Mouse (Mus musculus) liver, adult 2 months (tissue): ENCODE data around the gene Rb1. TPM values are rescaled to one million over a fixed set of nuclear protein-coding genes. Genes with fewer than 3 reads are reported as not detected.

Experiments
- DNase-seq: peaks from one replicate; pipeline ENCODE4 v3.0.0-alpha.2; 2011; ENCODE audit warnings: low read depth, low spot score; ENCODE audit errors: extremely low read depth
- H3K27ac ChIP-seq: fragments of 200-500 bp; replicated peaks from 2 replicates; pipeline ENCODE4 v1.5.1; 2012; ENCODE audit warnings: low read depth, mild to moderate bottlenecking, control low read depth, inconsistent platforms, low read length; ENCODE audit not compliant: insufficient read depth
- H3K27me3 ChIP-seq: fragments of 200-500 bp; 2 replicates; pipeline ENCODE4 v1.6.1; 2012; ENCODE audit warnings: mild to moderate bottlenecking, moderate library complexity, low read length, inconsistent platforms; ENCODE audit not compliant: control insufficient read depth, insufficient read depth
- H3K36me3 ChIP-seq: fragments of 200-500 bp; 2 replicates; pipeline ENCODE4 v1.6.1; 2012; ENCODE audit warnings: low read length, inconsistent platforms; ENCODE audit not compliant: control insufficient read depth, insufficient read depth
- H3K4me1 ChIP-seq: fragments of 200-500 bp; 2 replicates; pipeline ENCODE4 v1.6.1; 2011; ENCODE audit warnings: low read length; ENCODE audit not compliant: control insufficient read depth, insufficient read depth
- H3K4me3 ChIP-seq: fragments of 200-500 bp; 2 replicates; pipeline ENCODE4 v1.5.1; 2011; ENCODE audit warnings: low read depth, mild to moderate bottlenecking, control low read depth, low read length, moderate library complexity; ENCODE audit not compliant: insufficient read depth
- H3K79me2 ChIP-seq: fragments of 200-500 bp; 2 replicates; pipeline ENCODE4 v1.6.1; 2012; ENCODE audit warnings: inconsistent platforms, mild to moderate bottlenecking, low read length, moderate library complexity; ENCODE audit not compliant: control insufficient read depth, insufficient read depth
- H3K9ac ChIP-seq: fragments of 200-500 bp; 2 replicates; pipeline ENCODE4 v1.6.1; 2012; ENCODE audit warnings: low read depth, mild to moderate bottlenecking, control low read depth, inconsistent platforms, low read length
- CTCF ChIP-seq: fragments of 200-500 bp; IDR thresholded peaks from 2 replicates; pipeline ENCODE4 v1.5.1; 2011; ENCODE audit warnings: low read depth, low read length, control low read depth
- POLR2A ChIP-seq: fragments of 200-500 bp; IDR thresholded peaks from 2 replicates; pipeline ENCODE4 v1.6.1; 2011; ENCODE audit warnings: low read length, control low read depth; ENCODE audit not compliant: insufficient read depth; ENCODE audit errors: extremely low read depth
- WGBS: fragments of 180-500 bp; shearing (Covaris S2); methylation state at CpG from one replicate; pipeline ENCODE4 v1.1.7; 2018; 5-methylcytosine and 5-hydroxymethylcytosine counted together
- polyA plus RNA-seq: library from polyadenylated mRNA; depleted of rRNA; stranded (reverse); fragments of >200 nt; gene quantifications from 2 replicates; pipeline ENCODE4 v1.2.3, GENCODE M21; 2012
- total RNA-seq: library from RNA; depleted of rRNA; stranded (reverse); fragments of >200 nt; gene quantifications from 2 replicates; pipeline ENCODE4 v1.2.3, GENCODE M21; 2014

Gene Rb1
- total and polyA plus RNA-seq, 2 experiments, result 1.1 to 7.0 TPM

DNA sequence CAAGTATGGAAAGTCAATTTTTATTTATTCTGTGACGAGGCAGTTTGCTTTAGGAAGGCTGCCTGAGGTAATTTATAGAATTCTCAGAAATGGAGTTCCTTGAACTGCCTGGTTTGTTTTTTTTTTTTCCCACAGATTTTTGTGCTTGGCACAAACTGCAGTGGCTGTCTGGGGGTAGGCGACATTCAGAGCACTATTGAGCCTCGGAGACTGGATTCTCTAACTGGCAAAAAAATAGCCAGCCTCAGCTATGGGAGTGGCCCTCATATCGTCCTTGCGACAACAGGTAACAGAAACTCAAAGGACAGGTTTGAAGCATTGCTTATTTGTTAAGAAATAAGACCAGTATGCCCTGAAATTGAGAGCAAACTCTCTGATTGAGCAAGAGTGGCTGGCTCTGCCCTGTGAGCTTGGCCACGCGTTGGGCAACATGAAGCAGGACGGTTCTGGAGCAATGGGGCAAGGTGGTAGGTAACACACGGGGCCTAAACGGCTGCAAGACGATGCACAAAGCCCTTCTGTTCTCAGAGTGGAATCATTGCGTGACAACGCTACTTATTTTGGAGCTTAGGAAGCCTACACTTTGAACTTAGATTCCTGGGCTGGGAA is 163.3 kb downstream of the Rb1 start:
- Histone ChIP-seq H3K27me3 (no peaks in the 10 kb centered on the region), H3K27ac (peak overlapping the region; percentile 76), H3K9ac (no peak overlapping the region), H3K4me3 (no peak overlapping the region), H3K36me3 (peaks cover 8% of the 10 kb centered on the region; the same call in 1 of the 2 replicates), H3K79me2 (no peaks in the 10 kb centered on the region), H3K4me1 (peaks cover 25% of the 10 kb centered on the region)
- TF ChIP-seq POLR2A (no peak), CTCF (no peak)
- 27% methylated on average over 13 of the region's 13 CpGs for WGBS
- DNase-seq, result peak; percentile 97

DNA sequence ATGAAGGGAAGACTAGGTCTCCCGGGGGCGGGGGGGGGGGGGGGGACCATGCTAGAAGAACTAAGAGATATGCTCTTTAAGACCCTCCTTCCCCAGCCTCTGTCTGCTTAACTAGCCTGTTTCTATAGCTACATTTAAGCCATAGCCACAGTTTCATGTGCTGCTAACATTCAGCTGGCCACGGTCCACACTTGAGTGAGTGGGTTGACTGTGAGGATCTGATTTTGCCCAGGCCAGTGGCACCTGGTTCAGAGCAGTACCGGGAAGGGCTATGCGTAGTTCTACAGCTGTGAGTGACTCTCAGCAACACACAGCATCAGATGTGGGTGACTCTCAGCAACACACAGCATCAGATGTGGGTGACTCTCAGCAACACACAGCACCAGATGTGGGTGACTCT is 164.3 kb downstream of the Rb1 start:
- DNase-seq, result no peak
- Histone ChIP-seq H3K4me1 (peaks cover 25% of the 10 kb centered on the region), H3K36me3 (peaks cover 8% of the 10 kb centered on the region), H3K4me3 (no peak overlapping the region), H3K27me3 (no peaks in the 10 kb centered on the region), H3K27ac (peak overlapping the region; percentile 48; the same call in 1 of the 2 replicates), H3K79me2 (no peaks in the 10 kb centered on the region), H3K9ac (no peak overlapping the region)
- 94% methylated on average over 5 of the region's 5 CpGs for WGBS
- TF ChIP-seq CTCF (no peak), POLR2A (no peak)

DNA sequence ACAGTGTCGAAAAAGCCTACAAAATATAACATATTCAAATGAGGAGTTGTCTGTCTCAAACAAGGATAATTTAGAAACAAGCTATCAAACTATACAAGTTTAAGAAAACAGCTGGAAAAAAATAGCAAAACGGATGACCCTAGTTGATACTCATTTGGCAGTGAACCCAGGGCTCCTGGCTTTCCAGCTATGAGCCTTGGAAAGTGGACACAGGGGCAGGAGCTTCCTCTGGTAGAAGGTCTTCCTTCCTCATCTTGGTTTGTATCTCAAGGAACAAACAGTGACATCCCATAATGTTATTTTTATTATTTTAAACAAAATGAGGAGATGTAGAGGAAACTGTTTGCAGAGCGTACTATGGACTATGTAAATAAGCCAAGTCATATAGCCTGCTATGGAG is 177.5 kb downstream of the Rb1 start:
- H3K79me2 ChIP-seq, result peaks cover 18% of the 10 kb centered on the region
- H3K4me1 ChIP-seq, result peaks cover 10% of the 10 kb centered on the region; the same call in 1 of the 2 replicates
- peaks cover 3% of the 10 kb centered on the region; the same call in 1 of the 2 replicates for H3K36me3 ChIP-seq
- no peaks in the 10 kb centered on the region for H3K27me3 ChIP-seq
- H3K9ac ChIP-seq, result no peak overlapping the region
- no peak for DNase-seq
- H3K27ac ChIP-seq, result no peak overlapping the region
- H3K4me3 ChIP-seq, result no peak overlapping the region
- TF ChIP-seq CTCF (no peak), POLR2A (no peak)
- WGBS, result 60% methylated on average over 3 of the region's 3 CpGs

DNA sequence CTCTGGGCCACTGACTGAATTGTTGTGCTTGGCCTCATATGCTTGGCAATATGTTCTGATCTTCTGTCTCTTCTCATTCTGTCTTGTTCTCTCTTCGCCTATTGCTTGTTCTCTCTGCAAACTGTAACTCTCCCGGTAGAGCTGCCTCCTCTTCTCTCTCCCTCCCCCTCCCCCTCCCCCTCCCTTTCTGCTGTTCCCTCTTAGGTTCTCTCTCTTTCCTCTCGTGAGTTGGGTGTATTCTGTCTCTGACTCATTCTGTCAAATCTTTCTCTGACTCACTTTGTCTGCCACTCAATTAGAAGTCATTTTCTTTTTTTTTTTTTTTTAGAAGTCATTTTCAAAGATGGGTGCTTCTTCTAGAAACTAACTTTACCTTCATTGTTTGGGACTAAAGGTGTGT is 178.9 kb downstream of the Rb1 start:
- no peak overlapping the region for H3K4me3 ChIP-seq
- no peak for DNase-seq
- H3K4me1 ChIP-seq, result peaks cover 13% of the 10 kb centered on the region
- TF ChIP-seq CTCF (no peak), POLR2A (no peak)
- H3K79me2 ChIP-seq, result peaks cover 18% of the 10 kb centered on the region
- H3K9ac ChIP-seq, result no peak overlapping the region
- H3K27me3 ChIP-seq, result no peaks in the 10 kb centered on the region
- H3K36me3 ChIP-seq, result peaks cover under 1% of the 10 kb centered on the region; the same call in 1 of the 2 replicates
- no peak overlapping the region for H3K27ac ChIP-seq
- WGBS, result 69% methylated on average over 3 of the region's 3 CpGs

DNA sequence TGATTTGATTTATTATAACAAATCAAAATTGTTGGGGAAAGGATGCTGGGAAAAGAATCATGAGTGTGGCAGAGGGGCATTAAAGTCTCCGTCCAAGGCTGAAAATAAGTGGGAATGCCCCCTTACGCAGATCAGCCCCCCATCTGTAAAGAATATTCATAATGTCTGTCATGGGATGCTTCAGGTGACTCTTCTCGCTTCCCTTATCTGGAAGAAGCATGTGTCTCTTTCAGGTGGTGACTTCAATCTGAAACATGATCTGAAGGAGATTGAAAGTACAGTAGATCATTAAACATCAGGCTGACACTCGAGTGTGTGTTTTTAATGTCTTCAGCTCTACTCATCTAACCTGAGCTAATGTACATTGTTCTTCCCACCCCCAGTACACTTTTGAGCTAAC is 180.1 kb downstream of the Rb1 start:
- H3K4me1 ChIP-seq, result peaks cover 13% of the 10 kb centered on the region
- 96% methylated on average over 4 of the region's 4 CpGs for WGBS
- no peak overlapping the region for H3K27ac ChIP-seq
- H3K4me3 ChIP-seq, result no peak overlapping the region
- H3K9ac ChIP-seq, result no peak overlapping the region
- TF ChIP-seq POLR2A, result no peak
- no peak for TF ChIP-seq CTCF
- no peaks in the 10 kb centered on the region for H3K27me3 ChIP-seq
- DNase-seq, result no peak
- peaks cover 18% of the 10 kb centered on the region for H3K79me2 ChIP-seq
- H3K36me3 ChIP-seq, result no peaks in the 10 kb centered on the region

DNA sequence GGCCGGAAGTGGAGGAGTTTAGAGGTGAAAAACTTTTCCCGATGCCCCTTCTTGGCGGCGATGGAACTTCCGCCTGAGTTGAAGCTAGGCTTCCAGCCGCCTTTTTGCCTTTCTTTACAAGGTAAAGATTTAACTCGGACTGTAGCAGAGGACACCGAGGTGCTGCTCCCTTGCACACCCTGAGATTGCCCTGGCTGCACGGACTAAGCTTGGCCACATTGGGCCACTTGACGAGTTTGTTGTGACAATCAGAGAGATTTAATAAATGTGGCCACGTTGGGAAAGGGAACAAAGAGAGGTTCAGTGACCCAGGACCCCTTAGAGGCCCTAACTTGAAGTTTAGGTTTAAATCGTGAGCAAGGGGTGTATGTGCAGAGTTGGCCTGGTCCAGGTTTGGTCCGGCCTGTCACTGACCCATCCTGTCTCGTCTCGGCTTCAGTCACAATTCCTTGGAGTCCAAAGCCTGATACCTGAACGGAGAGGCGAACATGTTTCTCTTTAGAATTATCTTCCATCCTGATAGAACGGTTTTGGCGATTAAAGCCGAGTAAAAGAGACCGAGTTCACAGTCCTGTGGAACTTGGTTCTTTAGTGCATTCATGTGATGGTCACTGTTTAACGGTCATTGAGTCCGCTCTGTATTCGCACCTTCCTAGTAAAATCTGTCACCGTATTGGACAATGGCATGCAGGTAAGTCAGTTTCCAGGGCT is 181.8 kb downstream of the Rb1 start:
- Histone ChIP-seq H3K9ac (peak overlapping the region; percentile 97), H3K27ac (peak overlapping the region; percentile 96), H3K4me1 (peaks cover 17% of the 10 kb centered on the region), H3K27me3 (no peaks in the 10 kb centered on the region), H3K4me3 (peak overlapping the region; percentile 92), H3K36me3 (no peaks in the 10 kb centered on the region), H3K79me2 (peaks cover 12% of the 10 kb centered on the region)
- TF ChIP-seq POLR2A (no peak), CTCF (no peak)
- WGBS, result 33% methylated on average over 25 of the region's 25 CpGs
- peak; percentile 68 for DNase-seq
